Mouse (Mus musculus): ENCODE data around the gene Cenpi.

Gene Cenpi

DNA sequence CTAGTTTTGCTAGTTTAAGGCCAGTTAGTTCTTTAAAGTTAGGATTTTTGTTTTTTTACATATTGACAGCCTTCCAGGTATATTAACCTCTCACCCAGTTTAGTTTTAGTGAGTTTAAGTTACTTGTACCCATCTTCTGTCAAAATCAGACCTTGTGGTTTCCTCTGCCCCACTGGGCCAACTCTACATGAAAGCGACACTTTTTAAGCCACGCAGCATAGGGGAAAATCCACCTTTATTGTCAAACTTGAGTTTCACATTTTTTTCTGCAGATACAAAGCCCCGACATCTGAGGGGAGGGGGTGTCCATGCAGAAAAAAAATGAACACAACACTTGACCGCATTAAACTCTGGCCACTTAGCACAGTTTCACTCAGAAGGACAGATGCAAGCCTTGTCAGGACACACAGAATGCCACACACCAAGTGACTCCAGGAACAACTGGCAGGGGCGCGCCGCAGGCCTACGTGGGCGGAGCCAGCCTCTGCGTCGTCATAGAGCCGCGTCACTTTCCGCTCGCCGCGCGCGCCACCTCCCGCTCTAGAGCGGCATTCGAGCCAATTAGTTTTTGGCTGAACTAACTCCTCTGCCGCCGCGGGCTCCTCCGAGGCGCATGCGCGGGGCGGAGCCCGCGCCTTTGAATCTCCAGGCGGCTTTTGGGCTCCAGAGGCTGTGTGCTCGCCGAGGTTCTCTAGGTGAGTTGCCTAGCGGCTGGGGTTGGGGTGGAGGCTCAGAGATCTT is at the start of gene Cenpi:
Gene Cenpi, plus strand, starts transcription at position 551 of the 741 bp plus-strand sequence.
- TF ChIP-seq GATA4 (IDR thresholded peaks at IDR 0.05; ENCODE audit: insufficient replicate concordance, low read length), result no peak

DNA sequence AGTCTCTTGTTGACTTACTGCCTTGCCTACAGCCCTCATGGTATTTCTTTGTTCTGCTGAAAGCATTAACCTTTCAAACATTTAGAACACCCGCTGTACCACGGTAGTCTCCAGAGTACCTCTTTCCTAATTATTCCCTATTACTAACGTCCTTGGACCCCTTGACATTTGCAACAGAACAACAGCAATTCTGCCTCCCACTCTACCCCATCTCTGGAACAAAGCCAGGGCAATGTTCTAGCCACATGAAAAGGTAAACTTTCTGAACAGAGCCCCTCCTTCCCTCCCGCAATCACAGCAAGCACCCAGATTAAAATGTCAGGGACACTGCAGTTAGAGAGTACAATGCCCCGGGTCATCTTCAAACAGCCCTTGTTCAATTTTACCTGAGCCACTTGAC is 46.7 kb upstream of the Cenpi start:
- no peak for TF ChIP-seq GATA4 (IDR thresholded peaks at IDR 0.05; ENCODE audit: insufficient replicate concordance, low read length)

DNA sequence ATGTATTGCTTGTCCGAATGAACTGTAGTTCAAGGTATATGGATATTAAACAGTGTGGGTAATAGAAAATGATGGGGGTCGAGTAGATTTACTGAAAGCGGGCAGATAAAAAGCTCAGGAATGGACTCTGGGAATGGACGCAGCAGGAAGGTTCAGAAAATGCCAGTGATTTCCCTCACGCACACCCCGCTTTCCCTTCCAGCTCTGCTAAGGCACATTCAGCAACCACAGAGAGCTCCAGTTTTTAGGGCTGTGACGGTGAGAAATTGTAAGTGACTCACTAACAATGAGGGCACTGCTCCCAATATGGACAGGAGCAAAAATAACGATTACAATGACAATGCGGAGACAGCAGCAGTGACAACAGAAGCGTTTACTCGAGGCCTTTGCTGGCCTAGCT is 45.8 kb upstream of the Cenpi start:
- no peak for TF ChIP-seq GATA4 (IDR thresholded peaks at IDR 0.05; ENCODE audit: insufficient replicate concordance, low read length)

DNA sequence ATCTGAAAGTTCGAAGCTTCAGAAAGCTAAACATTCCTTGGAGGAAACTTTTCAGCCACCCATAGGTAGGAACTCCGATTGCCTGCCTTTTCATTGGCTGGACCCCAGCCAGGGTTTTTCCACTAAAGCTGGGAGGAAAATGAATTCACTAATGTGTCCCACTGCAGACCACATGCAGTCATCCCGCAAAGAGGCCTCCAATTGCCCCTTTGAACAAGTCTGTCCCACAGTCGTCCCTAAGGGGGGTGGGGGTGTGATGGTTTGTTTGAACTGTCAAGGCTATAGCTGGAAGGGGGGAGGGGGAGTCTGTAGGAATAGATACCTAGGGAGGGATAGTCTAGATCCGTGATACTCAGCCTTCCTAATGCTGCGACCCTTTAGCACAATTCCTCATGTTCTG is 32.2 kb upstream of the Cenpi start:
- TF ChIP-seq GATA4 (IDR thresholded peaks at IDR 0.05; ENCODE audit: insufficient replicate concordance, low read length), result no peak

DNA sequence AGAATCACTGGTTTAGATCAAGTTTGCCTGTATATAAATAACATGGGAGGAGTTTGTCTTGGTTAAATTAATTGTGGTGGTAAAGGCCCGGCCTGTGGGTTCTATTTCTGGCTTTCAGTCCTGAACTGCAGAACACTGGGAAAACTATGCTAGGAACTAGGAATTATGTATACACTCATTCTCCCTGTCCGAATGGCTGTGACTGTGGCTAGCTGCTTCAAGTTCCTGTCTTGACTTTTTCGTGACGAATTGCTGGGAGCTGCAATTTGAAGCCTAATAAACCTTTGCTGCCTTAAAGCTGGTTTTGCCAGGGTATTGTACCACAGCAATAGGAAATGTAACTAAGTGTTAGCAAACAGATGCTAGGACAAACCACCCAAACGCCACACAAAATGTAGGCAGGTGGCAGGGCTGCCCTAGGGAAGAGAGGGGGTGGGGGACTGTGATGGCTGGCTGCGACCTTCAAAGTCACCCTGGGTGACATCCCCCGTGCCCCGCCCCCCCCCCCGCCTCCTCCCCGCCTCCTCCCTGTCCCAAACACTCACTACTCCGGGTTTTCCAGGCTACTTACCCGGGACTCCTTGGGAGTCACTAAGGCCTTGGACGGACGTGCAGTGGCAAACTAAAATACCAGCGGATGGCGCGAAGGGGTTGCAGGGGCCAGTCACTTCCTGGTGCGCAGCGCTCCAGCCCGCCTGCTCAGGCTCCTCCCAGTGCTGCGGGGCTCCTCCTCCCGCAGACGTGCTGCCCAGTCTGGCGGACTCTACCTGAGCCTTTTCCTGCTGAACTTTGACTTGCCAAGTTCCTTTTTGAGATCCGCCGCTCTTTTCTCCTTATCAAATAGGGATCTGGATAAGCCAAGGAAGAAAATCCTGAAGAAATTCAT is 31.4 kb upstream of the Cenpi start, which contains the start of gene Trmt2b:
Gene Trmt2b, minus strand, starts transcription at position 710 of the 886 bp plus-strand sequence.
- TF ChIP-seq GATA4 (IDR thresholded peaks at IDR 0.05; ENCODE audit: insufficient replicate concordance, low read length), result no peak

DNA sequence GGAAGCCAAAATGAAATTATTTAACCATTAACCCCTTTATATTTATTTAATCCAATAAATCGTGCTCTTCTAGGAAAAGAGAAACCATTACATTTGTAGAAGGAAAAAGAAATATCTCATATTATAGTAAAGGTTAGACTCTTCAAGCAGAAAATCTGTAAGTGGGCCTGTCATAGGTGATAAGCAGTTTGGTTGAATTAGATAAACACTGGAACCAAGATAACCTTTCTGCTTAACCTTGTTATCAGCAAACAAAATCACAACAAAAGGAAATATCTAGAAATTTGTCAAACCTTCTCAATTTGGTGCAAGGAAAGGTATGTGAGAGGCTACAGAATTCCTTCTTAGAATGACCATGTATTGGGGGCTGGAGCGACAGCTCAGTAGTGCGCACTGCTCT is 27.4 kb upstream of the Cenpi start:
- TF ChIP-seq GATA4 (IDR thresholded peaks at IDR 0.05; ENCODE audit: insufficient replicate concordance, low read length), result no peak

DNA sequence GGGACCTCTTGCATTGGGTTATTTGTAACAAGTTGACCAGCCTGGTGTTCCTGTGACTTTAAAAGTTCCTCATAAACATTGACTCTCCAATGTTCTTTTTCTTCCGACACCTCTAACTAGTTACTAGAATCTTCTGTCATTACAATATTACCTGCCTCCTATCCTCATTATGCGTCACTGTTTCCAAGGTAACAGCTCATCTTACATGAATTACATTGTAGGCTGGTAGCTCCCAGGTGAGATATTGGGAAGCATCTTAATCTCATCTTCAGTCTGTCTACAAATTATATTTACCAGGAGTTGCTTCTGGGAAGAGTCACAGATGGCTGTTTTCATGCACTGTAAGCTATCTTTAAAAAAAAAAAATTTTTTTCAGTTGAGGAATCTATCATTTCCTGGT is 22.8 kb upstream of the Cenpi start:
- TF ChIP-seq GATA4 (IDR thresholded peaks at IDR 0.05; ENCODE audit: insufficient replicate concordance, low read length), result no peak

DNA sequence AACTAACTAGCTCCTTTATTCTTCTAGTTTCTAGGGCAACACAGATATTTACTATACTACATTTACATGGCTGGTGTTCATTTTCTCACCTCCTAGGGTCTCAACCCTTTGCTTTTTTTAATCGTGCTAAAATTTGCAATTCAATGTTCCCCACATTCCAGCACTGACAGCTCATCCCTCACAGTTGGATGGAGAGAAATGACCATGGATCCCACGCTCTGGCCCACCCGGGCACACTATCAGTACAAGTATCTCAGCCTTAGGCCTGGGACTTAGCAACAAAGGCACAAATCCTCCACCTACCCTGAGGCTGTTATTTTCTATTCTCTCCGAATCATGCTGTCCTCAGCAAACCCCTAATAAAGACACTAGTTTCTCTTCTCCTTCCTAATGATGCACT is 22.1 kb upstream of the Cenpi start:
- TF ChIP-seq GATA4 (IDR thresholded peaks at IDR 0.05; ENCODE audit: insufficient replicate concordance, low read length), result no peak

DNA sequence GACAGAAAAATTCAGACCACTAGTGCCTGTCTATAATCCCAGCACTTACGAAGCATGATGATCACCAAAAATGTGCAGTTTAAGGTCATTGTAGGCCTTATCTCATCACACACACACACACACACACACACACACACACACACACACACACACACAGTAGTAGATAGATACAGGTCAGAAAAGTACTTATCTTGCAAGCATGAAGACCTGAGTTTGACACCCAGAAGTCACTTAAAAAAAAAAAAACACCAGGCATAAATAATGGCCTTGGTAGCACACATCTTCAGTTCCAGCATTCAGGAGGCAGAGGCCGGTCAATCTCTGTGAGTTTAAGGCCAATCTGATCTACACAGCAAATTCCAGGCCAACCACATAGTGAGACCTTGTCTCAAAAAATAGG is 20.6 kb upstream of the Cenpi start:
- no peak for TF ChIP-seq GATA4 (IDR thresholded peaks at IDR 0.05; ENCODE audit: insufficient replicate concordance, low read length)

DNA sequence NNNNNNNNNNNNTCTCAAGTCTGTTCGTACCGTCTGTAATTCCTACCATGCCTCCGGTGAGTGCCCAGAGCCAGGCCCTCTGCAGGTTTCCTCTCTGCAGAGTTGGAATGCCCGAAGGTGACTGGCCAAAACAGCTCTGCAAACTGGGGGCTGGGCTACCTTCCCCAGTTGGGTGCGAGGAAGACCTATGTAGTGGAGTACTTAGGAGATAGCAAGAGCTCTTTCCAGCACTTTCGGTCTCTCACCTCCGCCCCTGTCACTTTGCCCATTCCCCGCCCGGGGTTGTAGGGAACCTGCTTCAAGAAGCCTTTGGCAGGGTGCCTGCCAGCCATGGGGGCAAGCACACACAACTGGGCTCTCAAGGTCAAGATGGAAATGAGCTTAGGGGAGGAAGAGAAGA is 11.6 kb upstream of the Cenpi start:
- TF ChIP-seq GATA4 (IDR thresholded peaks at IDR 0.05; ENCODE audit: insufficient replicate concordance, low read length), result no peak

DNA sequence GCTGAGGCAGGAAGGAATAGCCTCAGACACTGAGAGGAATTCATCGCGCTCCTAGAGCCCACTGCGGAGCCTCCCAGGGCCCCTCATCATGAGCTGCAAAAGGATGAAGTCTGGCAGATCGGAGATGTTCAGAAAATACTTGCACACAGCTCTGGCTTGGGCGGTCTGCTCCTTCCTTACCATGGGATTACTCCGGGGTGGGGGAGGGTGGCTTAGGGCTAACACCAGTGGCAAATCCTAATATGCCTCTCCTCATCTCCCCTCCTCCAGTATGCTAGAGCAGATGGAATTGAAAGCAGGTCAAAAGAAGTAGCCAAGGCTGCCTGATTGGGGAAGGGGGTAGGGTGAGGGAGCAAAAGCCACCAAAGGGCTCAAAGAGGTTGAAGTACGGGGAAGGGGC is 11.1 kb upstream of the Cenpi start:
- no peak for TF ChIP-seq GATA4 (IDR thresholded peaks at IDR 0.05; ENCODE audit: insufficient replicate concordance, low read length)

DNA sequence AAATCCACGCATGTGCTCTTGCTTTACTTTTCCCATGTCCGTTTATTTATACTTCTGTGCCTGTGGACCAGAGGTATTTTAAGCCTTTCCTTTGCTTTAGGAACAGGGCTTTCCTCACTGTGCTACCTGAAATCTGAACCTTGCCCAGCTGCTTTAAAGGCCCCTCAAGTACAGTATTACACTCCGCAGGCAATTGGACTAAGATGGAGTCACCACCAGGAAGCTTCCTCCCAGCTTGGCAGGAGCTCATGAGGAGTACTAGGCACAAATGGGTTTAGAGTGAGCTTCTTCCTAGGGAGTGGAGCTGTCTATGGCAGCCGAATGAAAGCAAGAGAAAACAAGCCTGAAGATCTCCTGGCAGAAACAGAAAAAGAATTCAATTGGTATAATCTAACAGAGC is 10.7 kb upstream of the Cenpi start:
- no peak for TF ChIP-seq GATA4 (IDR thresholded peaks at IDR 0.05; ENCODE audit: insufficient replicate concordance, low read length)

DNA sequence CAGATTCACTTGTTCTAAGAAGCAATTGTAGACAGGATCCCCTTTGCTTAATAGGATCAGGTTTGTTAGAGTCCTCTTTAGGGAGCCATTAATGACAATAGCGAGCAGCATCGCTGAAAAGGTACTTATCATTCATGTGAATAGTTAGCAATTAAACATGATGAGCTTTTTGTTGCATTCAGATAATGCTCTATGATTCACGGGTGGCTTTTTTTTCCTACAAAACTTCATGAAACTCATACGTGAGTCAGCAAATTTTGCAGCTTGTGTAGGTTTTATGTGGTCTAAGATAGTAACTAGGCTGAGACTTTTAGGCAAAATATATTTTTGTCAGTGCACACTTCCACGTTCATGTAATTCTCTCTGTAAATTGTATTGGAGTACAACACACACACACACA is 7.7 kb upstream of the Cenpi start:
- no peak for TF ChIP-seq GATA4 (IDR thresholded peaks at IDR 0.05; ENCODE audit: insufficient replicate concordance, low read length)

DNA sequence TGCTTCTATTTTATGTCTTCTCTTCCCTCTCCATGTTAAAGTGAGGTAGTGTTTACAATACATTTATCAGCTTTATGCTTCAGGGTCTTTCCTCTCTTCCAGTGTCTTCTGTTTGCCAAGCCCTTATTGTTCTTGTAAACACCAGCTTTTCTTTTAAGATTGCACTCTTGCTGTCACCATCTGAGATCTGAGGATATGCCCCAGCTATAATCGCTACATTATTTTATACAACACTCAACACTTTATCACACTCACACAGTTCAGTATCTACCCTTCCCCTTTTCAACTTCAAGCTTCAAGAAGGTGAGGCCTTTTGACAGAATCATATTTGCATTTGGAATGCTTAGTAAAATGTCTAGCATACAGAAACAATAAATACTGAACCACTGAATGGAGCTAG is 4.6 kb upstream of the Cenpi start:
- no peak for TF ChIP-seq GATA4 (IDR thresholded peaks at IDR 0.05; ENCODE audit: insufficient replicate concordance, low read length)

DNA sequence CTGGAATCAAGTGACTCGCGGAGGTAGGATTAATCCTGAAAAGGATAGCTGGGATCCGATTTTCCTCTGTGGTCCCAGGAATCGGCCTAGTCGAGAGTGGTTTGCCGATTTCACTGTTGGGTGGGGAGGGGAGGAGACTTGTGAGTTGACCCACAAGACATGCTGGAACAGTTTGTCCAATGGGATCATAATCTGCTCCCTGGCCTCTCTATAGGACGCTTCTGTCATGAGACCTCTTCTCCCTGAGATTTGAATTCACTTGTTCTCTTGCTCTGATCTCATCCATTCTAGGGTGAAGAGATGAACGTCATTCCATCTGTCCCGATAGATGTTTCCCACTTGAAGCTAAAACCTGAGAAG is 371 bp downstream of the Cenpi start:
- no peak for TF ChIP-seq GATA4 (IDR thresholded peaks at IDR 0.05; ENCODE audit: insufficient replicate concordance, low read length)

DNA sequence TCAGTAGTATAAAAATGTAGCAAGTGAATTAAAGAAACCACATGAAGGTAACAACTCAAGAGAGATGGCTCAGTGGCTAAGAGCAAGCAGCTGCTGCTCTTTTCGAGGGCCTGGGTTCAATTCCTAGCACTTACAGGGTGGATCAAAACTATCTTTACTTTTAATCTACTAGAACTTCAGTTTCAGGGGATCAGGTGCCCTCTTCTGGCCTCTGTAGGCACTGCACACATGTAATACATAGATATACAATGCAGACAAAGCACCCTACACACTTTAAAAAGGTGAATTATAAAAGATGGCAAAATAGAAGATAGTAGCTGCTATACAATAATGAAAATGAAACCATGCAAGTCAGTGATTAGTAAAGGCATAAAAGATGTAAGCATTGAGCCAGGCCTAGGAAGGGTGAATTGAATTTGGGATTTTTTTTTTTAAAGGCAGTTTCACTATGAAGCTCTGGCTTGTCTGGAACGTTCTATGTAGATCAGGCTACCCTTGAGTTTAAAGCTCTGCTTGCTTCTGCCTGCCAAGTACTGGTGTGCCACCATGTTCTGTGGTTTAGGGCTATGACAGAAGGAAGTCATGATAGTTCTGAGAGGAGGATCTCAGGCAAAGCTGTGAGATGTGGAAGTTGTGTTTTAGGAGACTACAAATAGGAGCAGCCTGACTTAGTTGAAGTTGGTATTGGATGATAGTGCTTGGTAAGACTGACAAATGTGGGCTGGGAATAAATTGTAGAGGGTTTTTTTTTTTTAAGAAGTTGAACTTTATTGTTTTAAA is 11.5 kb downstream of the Cenpi start:
- TF ChIP-seq GATA4 (IDR thresholded peaks at IDR 0.05; ENCODE audit: insufficient replicate concordance, low read length), result no peak

Measured in liver, adult (tissue).